Mouse (Mus musculus): ENCODE measurements around the gene Ntn4. TPM values are rescaled to one million over a fixed set of nuclear protein-coding genes. Genes with fewer than 3 reads are reported as not detected.
"Not testable (repeated sequence)": the region's sequence is repeated elsewhere in the genome, so short reads cannot be mapped to it uniquely, and the experiment has no call there.

The Ntn4 gene
- polyA plus RNA-seq, 2 experiments from 2014 or later = 0.24 to 1.4 TPM

DNA sequence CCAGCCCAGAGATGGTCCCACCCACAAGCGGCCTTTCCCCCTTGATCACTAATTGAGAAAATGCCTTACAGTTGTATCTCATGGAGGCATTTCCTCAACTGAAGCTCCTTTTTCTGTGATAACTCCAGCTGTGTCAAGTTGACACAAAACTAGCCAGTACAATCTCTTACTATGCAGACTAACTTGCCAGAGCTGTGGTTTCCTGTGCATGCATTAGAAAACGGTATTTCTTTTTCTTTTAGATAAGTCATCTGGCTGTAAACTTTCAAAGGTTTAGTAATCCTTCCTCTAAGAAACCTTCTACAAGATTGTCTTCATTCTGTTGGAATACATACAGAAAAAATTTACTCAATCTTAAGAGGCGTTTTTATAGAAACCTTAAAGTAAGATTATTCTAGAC is 44.9 kb downstream of the Ntn4 start:
- ATAC-seq = not testable (repeated sequence)

DNA sequence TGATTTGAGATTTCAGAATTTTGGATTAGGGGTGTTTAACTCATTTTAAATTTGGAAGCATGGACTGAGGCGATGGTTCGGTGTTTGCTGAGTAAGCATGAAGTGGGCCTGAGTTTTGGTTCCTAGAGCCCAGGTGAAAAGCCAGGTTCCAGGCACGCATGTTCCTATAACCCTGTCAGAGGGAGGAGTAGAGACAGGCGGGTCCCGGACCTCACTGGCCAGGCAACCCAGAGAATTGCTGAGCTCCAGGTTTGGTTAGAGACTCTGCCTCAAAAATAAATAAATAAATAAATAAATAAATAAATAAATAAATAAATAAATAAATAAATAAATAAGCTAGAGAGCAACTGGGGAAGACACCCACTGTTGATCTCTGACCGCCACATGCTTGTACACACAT is 46.1 kb downstream of the Ntn4 start:
- ATAC-seq = no peak

DNA sequence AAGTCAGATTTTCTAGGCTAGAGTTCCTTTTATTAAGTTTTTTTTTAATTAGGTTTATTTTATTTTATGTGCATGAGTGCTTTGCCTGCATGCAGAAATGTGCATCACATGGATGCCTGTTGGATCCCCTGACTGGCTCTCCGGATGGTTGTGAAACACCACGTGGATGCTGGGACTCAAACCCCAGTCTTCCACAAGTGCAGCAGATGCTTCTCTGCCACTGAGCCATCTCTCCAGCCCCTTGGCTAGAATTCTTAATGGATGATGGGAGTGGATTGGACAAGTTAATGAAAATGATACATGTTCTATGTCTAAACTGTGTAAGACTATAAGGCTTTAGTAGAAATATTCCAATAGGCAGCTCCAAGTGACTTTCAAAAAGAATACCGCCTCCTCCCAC is 47.3 kb downstream of the Ntn4 start:
- ATAC-seq = no peak

DNA sequence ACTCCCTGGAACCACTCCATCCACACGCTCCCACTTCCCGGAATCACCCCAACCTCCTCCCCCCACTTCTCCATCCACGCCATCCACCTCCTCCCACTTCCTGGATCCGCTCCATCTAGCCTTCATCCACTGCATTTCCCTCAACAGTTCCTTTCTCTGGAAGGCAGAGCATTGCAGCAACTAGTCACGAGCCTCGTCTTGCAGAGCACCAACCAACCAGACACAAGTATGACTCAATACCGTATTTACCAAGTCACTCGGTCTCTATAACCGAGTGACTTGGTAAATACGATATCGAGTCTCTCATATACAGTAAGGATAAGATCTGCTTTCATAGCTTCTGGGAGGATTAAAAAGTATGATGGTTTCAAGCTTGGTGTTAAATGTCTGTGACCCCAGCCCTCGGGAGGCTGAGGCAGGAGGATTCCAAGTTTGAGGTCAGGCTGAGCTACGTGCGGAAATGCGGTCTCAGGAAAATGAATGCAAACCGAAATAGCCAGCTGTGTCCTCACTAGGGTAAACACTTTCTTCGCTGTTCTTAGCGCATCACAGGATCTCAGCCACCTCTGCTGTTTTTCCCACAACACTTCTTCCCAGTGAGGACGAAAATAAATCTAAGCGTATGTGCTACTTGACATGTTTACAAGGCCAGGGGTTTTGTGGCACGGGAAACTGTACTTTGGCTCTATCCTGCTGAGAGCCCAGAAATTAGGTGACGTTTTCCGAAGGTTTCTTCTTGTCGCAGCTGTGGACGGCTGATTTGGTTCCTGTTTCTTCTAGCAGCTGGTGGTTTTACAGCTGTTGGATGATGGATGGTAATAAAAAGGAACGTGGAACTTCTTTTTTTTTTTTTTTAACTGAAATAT is 48.1 kb downstream of the Ntn4 start:
- no peak for ATAC-seq

DNA sequence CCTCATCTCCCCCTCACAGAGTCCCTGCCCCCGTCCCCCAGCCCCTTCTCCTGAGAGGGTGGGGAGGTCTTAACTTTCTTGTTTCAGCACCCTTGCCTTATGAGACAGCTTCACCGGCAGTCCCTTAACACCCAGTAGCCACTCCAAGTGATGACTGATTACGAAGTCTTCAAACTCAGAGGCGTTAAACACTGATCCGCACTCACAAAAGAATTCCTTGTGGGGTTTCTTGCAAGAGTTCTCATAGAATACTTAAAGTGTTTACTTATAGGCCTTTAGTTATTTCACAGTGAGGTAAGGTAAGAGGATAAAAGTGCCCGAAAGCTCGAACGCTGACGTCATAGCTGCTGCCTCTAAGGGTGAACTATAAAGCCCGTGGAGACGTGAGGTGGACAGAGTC is 50.9 kb downstream of the Ntn4 start:
- ATAC-seq = no peak

DNA sequence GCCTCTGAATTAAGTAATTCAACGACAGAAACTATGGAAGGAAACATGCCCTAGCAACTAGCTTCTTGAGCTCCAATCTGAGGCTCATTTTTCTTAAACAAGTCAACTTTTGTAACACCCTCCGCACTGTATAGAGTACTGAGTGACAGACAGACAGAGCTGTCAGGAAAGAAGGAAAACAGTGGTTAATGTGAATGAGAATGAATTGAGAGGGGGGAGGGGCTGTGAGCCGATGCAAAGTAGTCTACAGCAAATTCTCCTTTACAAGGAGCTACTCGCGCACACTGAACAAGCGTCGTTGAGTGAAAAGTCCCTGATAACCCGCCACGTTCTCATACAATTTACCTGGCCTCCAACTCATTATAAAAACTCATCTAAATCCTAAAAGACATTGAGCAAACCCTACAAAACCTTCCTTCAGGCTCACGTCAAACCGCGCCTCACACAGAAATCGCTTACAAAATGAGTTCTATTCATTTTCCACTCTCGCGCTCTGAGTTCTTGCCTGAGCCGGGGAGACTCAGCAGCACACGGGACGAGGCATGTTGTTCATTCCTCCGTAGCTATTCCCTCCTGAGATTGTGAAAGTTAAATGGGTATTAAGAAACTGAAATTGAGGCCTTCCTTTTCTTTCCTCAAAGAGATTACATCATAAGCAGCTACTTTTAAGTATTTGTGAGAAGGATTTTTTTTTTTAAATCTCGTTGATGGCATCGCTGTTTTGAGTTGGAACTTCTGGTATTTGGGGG is 54.7 kb downstream of the Ntn4 start:
- no peak for ATAC-seq

DNA sequence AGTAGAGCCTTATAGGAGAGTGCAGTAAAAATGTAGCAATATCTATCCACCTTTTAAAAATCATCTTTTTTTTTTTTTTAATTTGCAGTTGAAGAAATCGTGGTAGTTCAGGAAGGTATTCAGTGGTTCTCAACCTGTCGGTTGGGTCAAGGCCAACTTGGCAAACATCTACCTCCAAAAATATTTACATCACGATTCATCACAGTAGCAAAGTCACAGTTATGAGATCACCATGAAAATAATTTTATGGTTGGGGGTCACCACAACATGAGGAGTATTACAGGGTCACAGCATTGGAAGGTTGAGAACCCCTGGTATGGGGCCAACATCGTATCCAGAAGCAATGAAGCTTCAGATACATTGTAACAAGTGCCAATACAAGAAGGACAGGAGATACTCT is 55.5 kb downstream of the Ntn4 start:
- ATAC-seq = no peak

DNA sequence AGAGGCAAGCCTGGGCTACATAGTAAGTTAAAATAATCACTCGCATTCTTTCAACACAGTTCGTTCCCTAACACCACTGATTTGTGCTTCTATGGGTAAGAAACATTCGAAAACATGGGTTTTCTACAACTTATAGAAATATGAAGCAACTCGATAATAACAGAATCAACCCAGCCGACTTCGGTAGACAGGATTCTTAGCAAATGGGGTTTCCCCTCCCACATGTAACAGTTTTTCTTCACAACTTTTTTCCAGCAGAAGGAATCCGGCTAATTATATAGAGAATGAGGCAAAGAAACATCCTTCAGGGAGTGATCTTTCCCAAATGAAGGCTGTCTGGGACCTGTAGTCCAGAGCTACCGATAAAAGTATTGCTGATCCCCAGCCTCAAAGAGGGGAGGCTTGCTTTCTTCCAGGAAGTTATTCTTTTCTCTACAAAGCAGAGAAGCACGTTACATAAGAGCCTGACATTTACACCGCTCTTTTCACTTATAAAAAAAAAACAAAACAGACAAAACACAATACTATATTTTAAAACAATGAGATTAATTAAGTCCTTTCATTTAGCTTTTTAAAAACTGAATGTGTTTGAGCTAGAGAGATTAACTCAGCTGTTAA is 57.5 kb downstream of the Ntn4 start:
- ATAC-seq = peak; percentile 57

DNA sequence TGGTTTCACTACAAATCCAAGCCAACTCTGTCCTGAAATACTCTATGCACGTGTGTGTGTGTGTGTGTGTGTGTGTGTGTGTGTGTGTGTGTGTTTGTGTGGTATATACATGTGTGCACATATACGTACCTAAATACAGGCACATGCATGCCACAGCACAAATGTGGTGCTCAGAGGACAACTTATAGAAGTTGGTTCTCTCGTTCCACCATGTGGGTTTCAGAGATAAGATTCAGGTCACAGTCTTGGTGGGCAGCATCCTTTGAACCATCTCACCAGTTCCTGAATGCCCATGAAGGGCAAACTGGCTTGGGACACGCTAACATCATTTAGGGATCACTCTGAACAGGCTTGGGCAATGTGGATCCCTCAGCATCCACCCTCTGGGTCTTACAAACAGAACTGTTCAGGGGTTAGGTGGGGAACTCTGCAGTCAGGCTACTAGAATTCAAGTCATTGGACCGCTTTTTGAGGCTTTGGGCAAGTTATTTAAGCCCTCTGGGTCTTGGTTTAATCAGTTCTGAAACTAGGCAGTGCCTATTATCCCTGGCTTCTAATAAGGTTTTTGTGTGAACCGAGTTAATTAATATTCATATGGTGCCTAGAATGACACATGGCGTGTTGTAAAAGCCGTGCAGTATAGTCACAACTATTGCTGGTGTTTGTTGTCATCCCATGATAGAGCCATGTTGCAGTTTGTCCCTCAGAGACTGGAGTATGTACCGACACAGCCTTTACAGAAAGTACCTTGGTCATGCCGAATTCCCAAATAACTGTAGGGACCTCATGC is 59.4 kb downstream of the Ntn4 start:
- no peak for ATAC-seq

DNA sequence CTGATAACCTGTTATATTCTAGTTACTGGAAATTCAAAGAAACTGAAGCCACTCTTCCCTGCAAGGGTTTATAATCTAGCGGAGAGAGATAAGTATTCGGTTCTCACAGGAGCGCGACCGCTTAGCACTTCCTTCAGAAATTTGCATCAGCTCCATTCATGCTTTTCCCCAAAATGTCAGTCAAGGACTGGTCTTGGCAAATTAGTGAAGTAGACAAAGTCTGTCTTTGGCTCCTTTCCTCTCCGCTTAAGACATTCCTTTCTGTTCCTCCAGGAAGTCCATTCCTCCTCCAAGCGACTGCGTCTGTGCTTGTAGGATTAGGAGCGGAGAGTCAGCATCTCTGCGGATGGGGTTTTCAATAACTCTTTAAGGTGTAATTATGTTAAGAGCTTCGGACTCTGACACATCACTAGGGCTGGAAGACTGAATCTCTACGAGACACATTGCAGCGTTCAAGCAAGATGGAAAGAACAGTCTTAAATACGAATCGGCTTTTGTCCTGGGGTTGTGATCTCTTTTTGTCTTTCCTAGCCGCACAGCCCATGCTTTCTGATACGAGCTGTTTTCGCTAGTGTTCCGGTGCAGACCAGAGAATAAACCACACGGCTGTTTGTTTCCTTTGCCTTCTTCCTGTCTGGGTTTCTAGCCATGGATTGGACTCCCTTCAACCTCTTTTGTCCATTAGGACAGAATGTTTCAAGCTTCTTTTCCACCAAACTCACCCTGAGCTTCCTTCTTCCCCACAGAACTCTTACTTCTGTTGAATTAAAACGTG is 60.3 kb downstream of the Ntn4 start:
- no peak for ATAC-seq

DNA sequence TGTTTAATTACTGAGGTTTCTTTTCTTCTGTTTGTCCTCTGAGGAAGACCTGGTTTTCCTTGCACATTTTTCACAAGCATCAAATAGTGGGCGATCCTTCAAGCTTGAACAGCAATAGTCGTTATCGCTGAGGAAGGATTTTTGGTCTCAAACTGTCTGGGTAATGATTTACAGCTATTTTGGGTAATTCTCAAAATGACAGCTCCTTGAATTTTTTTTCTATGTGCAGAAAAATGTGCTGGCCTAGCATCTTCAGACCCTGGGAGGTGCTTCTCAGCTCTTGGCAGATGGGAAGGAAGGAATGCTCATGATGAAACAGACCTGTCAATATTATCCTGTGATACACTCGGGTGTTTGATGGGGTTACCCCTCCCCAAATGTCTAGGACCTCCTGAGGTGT is 63.5 kb downstream of the Ntn4 start:
- ATAC-seq = no peak

DNA sequence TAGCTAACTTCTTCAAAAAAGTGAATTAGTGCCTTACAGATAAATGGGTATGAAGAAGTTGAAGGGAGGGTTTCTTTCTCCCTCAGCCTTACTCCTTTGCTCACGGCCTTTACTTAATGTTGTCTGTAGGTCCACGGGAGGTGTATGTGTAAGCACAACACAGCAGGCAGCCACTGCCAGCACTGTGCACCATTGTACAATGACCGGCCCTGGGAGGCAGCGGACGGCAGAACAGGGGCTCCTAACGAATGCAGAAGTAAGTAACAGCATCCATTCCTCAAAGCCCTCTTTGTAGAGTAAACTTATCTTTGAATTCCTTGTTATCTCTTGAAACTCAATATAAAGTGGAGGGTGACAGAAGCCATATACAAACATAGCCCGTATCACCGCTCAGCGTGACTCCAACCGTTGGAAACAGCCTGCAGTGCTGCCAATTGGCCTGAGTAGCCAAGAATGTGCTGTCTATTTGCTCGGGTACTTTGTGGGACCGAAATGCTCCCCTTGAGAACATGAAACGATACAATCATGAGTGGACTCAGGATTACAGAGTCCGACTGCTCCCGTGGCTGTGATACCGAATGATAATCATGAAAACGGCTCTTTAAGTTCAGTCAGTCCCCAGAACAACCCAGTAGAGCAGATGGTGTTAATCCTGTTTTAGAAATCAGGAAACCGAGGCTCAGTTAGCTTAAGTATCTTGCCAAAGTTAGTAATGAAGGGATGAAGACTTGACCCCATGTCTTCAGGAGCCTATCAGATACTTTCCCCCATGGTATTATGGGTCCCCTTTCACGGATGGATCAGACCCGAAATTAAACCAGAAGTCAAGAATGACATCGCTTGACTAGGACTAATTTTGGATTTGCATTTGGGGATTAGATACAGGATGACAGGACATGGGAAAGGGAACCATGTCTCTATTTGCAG is 66.9 kb downstream of the Ntn4 start:
- no peak for ATAC-seq

DNA sequence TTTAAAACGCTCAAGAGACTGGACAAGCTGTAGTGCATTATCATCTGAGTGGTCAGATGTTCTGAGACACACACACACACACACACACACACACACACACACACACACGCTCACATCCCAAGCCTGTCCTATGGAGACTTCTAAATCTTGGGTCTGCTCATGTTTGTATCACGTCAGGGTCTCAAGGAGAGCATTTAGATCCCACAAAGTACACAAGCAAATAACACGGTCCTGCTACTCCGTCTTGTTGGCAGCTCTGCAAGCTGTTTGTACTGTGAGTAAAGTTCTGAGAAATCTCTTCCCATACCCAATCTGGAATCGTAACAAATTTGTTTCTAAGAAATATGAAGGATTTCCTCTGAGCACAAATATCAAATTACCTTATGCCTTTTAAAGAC is 67.6 kb downstream of the Ntn4 start:
- ATAC-seq = no peak

DNA sequence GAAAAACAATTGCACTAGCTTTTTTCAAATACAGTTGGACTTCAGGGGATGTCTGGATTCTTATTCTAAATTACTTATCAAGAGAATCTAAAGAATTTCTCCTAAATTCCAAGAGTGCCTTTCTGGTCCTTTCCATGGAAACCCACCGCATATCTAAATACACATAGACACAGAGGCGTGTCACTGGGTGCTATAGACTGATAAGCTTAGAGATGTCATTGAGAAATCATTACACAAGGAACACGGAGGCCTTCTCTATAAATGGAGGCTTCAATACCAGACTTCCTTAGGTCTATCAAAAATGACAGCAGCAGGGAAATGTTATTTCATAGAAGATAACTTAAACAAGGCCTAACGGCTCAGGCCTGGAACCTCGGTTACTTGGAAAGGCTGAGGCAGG is 68.0 kb downstream of the Ntn4 start:
- ATAC-seq = no peak

DNA sequence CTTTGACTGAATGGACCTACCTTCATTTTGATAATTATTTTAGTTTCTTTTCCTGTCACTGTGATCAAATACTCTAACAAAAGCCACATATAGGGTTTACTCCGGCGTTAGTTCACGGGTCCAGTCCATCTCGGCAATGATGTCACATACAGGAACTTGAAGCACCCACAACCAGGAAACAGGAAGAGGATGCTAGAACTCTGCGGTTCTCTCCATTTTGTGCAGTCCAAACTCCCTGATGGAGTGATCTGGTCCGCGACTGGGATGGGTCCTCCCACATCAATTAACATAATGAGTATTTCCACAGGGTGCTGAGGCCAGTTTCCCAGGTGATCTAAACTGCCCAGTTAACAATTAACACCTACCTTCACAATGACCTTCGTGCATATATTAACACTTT is 69.1 kb downstream of the Ntn4 start:
- ATAC-seq = no peak

DNA sequence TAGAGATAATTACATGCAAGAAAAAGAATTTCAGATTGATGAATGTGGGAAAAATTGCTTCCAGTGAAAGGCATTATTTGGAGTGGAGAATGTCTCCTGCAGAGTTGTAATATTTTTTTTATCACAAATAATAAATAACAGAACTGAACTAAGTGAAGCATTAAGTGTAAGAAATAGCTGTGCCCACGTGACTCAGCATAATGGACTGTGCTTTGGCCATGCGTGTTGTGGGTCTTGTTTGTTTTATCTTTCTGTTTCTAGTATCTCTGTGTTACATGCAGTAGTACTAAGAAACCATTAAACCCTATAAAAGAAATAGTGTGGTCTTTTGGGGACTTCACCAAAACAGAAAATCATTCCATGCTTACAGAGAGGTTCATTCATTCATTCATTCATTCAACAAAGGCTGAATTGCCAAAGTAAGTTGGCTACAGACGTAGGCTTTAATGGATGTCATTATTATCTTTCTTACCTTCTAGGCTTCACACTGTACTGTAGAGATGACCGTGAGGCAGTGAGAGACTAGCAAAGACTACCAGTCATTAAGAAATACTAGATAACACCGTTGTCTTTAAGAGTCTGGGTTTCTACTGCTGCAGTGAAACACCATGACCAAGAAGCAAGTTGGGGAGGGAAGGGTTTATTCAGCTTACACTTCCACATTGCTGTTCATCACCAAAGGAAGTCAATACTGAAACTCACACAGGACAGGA is 81.3 kb downstream of the Ntn4 start:
- ATAC-seq = no peak

DNA sequence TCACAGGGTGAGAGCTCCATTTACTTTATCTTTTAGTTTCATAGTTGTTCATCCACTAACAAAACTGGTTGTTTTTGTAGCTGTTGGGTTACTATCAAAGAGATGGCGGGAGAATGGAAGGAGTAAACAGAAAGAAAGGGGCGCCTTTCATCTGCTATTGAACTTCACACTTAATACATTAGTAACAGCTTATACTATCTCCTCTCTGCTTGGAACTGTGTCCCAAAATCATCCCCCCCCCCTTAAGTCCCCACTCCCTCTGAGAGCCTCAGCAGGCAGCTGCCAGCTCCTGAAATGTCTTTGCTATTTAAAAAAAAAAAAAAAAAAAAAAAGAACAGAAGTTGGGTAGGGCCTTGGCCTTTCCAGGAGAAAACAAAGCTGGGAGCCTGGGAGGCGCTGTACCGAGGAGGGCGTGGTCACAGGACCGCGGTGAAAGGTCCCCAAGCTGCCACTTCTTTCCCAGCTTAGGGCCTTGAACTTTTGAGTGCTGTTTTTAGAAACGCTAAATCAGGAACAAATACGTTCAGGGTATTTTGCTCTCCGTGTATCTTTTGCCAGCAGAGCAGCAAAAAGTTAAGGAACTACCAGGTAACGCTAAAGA is 83.6 kb downstream of the Ntn4 start:
- ATAC-seq = no peak

DNA sequence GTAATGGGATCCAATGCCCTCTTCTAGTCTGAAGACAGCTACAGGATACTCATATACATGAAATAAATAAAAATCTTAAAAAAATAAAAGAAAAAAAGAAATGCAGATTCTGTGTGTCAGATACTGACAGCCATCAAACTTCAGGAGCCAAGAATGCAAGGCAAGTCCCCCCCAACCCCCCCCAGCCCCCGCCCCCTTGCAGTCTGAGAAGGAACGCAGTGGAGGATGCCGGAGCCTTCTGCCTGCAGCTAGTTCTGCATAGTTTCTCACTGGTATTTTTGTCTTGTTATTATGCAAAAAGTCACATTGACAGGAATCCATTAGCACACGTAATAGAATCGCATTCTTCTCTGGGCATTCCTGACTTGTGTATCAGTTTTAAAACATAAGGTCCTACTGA is 87.7 kb downstream of the Ntn4 start:
- no peak for ATAC-seq

DNA sequence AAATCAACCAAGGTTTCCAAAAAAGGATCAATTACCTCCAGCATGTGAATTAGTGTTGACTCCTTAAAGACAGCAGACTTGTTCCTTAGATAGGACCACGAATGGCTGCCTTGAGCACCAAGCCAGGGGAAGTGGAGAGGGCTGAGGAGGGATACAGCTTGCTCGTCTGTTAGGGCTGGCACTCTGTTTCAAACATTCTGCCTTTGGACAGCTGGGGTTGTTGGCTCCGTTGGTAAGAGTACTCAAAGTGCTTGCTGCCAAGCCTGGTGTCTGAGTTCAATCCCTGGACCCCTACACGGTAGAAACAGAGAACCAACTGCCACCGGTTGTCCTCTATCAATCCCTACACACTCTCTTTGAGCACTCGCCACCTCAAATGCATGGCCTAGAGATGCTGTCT is 90.0 kb downstream of the Ntn4 start:
- ATAC-seq = no peak

DNA sequence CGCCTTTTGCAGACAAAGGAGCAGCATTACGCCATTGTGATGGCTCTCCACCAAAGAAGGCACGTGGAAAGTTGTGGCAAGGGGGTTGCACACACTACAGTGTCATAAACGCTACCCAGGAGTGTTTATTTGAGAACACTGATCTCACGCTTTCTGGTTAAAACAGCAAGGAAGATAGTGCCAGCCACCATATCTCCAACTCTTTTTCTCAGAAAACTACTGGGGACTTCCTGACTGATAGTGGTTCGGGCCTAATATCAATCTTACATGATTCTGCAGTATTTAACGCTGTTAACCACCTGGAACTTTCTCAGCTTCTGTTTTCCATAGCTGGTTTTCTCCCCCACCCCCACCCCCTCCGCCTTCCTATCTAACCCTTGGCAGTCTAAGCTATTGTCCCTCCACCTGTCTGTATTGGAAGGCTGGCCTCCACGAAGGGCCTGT is 90.8 kb downstream of the Ntn4 start:
- no peak for ATAC-seq

All from activated CD4-positive, CD25-positive, alpha-beta regulatory T cell, adult 4 months (primary cell).